Mouse (Mus musculus) NIH3T3 (cell line): ENCODE data around the gene Krtcap3.

Experiments used
- DNase-seq: peaks from one replicate; pipeline ENCODE4 v3.0.0-alpha.2; 2012; ENCODE audit warnings: low read depth

The Krtcap3 gene

DNA sequence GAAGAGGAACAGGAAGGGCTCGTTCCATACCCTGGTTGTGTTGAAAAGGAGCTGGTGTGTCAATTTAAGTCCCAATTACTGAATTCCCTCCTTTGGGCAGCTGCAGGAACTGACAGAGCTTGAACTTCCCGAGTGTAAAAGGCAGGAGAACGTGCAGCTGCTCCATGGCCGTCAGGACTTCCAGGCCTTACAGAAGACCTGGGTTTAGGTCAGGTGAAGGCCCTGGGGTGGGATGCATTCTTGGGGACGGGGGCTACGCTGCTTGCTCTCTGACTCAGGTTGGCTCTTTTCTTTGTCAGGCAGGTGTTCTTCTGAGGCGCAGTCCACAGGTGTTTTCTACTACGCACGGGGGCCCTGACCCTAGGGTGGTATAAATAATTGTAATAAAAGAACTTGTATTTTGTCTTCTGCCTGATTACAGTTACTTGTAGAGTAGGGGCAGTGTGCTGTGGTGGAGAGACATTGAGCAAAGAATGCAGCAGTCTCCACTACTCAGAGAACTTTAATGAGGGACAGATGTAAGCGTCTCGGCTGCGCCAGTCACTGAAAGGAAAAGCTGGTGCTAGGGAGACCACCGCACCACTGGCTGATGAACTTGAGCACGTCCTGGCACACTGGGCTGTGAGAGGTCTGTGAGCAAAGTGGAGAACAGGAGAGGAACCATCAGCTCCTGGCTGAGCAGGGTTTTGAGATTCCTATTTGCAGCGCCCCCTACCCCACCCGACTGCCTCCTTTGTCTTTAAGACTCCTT, 1.5 kb downstream of the Krtcap3 start:
- no peak for DNase-seq

DNA sequence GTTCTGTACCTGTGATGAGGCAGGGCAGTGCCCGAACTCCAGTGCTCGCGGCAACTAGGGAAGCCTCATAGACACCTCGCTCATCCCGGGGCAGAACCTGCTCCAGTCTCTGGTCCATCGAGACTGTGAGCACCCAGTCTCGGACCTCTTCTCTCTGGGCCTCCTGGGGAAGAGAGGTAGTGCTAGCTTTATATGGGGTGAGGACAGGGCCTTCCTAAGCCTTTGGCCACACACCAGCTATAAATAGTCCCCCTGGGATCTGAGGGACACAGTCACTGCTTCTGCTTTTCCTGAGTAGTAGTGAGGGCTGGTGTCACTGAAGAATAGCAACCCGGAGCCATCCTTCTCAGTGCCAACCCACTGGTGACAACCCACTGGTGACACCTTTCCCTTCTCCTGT, 2.3 kb downstream of the Krtcap3 start:
- no peak for DNase-seq

DNA sequence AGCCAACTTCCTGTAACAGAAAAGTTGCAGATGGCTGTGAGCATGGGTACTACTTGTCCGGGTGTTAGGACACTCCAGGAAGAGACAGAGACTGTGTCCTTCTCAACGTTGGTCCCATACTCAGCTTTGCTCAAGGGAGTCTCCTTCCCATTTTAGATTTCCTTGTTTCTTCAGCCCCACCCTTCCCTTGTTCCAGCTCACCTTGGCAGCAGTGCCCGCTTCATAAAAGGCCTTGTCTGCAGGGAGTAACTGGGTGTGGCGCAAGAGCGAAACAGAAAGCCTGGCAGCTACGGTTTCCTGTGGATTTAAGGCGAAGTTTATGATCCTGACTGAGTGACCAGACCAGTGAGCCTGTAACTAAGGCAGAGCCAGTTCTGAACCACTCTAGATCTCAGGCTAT, 3.0 kb downstream of the Krtcap3 start:
- DNase-seq, result no peak

DNA sequence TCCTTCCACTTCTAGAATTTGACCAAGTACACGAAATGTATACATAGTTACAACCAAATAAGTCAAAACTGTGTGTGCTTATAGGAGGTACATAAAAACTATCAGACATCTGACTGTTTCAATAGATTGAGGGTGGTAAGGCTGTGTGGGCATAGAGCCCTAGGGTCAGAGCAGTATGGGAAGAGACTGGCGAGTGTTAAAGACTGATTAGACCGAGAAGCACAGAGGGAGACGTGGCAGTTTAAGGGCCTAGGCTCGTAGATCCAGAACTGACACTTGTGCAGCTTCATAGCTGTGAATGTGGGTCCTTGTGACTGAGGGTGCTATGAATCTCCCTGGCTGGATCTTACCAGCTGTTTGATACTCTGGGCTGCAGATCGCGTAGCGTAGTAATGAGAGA, 3.4 kb downstream of the Krtcap3 start:
- DNase-seq, result no peak

DNA sequence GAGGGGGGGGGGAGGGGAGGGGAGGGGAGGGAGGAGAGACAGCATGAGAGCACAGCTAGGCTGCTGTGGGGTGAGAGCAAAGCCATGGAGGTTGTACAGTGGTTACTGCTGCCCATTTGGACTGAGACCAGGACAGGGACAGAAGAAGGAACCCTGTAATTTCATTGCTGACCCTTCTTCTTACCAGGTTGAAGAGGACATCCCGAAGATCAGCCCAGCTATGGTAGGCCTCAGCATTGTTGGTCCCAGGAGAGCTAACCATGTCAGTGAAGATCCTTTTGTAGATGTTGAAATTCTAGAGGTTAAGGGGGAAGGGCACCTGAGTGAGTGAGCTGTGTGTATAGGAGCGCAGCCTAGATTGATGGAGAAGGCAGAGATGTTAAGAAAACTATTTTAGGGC, 3.9 kb downstream of the Krtcap3 start:
- no peak for DNase-seq

DNA sequence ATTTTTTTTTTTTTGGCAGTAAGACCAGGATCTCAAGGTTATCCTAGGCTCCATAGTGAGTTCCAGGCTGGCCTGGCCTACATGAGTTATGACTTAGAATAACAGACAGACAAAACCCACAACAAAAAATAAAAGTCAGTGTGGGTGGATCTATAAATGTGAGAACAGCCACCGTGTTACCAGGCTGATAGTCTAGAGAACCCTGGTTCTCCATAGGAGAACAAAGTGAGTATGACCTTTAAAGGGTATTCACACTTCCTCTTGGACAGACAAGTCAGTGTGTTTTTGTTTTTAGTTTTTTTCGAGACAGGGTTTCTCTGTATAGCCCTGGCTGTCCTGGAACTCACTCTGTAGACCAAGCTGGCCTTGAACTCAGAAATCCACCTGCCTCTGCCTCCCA, 4.5 kb downstream of the Krtcap3 start:
- DNase-seq, result no peak

DNA sequence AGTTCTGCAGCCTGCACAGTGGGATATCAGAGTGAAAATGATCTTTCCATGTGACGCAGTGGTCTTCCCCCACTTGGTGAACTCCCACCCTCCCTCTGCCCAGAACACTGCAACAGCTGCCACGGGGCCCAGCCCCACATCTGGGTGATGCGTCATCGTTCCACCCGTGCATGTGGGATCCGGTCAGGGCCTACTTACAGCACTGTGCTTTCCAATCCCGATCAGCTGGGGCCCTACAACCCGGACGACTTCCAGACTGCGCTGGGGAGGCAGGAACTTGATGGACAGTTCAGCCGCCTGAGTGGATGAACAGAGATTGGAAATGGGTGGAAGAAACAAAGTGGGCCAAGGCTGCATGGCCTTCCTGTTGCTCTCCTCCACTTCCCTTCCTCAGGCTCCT, 6.1 kb downstream of the Krtcap3 start:
- DNase-seq, result no peak

DNA sequence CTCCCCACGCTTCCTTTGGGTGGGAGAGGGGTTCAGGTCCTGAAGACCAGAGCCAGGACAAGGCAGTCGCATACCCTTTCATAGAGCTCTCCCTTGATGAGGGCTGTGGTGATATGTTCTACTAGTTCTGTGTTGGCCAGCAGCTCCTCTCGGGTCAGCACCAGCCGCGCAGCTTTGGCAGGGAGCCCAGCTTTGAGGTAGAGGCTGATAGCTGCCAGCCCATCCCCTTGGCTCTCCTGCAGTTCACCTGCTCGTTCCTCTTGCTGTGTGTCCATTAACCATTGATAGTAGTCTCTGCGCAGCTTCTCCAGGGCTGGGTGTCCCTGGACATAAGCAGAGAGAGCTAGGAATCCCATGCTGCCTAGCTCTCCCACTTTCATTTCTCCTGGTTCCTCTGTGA, 14.6 kb downstream of the Krtcap3 start:
- DNase-seq, result no peak

DNA sequence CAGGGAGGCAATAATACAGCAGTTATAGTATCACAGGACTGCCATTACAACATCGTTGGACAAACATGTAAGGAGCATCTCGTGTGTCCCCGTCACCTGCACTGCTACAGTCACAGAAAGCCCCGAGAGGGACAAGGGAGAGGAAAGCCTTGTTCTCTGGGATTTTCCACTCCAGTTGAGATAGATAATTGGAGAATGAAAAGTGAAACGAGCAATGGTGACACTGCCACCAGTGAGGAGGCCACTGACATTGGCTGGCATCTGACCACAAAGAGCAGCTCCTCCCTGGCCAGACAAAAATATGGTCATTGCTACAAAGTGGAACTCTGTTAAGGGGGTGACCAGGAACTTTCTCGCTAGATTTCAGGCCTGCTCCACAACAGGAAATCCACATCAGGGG, 16.2 kb downstream of the Krtcap3 start:
- DNase-seq, result no peak

DNA sequence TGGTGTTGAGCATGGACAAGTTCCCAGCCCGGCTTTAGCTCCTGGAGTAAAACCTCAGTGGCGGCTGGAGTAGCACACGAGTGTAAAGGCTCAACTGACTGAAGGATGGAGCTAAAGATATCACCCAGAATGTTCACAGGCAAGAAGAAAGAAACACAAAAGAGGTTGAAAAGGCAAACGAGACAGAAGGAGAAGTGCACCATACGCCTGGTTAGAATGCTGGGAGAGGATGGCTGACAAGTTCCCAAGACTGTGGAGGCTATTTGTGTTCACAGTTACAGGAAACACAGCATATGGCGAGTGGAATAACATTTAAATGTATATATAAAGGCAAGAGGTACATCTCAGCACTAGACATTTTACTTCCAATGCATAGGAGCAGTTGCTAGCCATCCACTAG, 21.5 kb downstream of the Krtcap3 start:
- DNase-seq, result no peak

DNA sequence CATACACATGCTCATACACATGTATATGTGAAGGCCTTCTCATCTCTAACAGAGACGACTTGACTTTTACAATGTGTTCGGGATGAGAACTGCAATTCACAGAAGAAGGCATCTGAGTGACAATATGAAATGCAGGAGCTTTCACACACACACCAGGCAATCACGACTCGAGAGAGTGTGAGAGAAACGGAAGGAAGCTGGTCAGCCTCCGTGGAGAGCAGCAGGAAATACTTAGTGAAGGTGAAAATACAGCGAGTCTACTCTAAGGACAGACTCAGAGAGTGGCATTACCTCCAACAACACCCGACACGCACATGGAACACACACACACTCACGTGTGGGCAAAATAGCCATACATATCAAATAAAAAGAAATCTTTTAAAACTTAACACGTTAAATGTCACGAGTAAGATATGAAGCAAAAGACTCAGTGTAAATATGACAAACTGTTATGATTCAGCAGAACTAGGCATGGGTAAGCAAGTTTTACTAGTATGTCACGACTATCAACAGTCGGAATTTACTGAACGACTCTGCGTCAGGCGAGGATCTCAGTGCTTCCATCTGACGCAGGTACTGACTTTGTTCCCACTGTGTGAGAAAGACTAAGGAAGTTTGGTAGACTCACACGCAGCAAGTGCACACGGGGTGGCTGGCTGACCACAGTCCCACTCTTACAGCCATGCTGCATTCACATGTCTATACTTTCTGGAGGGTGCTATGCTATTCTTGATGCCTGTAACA, 27.9 kb downstream of the Krtcap3 start:
- DNase-seq, result no peak

DNA sequence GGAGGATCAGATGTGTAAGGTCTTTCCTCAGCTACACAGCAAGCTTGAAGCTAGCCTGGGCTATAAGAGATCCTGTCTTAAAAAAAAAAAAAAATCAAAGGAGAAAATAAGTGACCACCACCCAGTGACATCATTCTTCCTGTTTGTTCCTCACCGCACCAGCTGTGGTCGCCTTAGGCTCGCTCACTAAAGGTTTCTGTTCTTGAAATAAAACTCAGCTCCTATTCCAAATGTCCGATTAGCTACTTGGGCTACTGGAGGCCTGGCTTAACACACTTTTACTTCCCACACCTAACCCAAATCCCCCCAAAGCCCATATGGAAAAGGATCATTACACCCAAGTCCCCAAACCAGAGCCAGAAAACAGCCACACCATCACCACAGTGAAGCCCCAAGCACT, 36.7 kb downstream of the Krtcap3 start:
- no peak for DNase-seq

DNA sequence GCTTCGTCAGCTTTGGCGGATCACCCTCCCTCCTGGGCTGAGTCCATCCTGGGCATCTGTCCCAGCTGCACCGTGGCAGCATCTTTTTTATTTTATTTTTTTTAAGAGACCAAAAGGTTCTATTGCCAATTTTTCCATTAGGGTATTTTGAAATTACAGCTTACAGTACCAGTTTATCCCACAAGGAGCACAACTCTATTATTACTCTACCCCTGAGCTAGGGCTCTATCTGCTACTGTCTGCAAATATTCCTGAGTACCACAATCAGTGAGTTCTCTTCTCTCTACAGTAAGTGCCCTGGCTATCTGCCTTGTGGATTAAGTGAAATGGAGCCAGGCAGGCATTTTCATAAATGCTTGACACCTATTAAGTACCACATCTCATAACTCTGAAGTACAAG, 37.2 kb downstream of the Krtcap3 start:
- DNase-seq, result peak; percentile 35

DNA sequence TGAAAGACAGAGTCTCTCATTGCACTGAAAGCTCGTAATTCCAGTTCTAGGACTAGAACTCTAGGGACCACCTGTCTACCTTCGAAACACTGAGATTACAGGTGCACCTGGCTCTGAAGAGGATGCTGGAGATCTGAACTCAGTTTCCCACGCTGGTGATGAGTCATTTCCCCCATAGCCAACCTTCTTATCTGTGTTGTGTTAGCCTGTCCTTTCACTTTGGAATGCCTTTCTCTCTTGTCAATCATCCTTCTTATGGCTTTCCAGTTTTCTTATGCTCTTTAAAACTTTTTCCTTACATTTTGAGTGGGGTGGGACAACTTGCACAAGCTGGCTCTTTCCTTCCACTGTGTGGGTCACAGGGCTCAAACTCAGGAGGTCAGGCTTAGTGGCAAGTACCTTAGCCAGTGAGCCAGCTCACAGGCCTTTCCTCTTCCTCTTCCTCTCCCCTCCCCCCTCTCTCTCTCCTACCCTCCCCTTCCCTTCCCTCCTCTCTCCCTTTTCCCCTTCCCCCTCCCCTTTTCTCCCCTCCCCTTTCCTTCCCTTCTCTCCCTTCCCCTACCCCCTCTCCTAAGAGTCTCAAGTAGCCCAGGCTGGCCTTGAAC, 38.2 kb downstream of the Krtcap3 start:
- no peak for DNase-seq

DNA sequence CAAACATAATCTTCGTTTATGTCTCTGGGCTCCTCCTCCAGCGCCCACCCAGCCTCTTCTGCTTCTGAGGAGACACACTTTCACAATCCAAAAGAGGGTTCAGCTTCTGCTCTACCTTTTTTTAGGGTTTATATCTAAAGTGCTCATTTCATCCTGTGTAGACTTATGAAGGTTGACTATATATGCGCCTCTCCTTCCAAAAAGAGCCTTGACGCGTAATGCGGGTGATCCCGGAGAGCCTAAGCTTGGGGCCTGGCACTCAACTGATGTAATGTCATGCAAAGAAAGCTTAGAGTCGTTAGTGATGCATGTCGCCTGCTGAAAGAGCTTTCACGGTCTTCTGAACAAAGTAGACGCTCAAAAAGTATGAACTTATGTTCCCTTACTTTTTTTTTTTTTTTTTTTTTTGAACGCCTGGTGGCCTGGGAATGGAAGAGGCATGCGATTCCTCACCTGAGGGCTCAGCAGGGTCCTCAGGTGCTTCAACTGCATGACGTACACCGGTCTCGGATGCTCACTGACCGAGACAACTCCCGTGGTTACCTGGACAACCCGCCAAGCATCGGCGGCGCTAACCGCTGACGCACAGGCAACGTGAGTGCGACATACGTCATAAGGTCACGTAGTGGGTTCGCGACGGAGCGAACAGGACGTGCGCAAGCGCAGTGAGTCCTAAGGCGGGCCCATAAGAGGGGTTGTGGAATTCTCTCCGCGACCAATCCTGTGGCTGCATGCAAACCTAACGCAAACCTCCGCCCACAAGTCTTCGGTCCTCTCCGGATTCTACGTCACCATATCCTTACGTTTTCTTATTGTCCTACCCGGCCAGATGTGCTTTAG, 39.2 kb downstream of the Krtcap3 start, which contains the start of gene Ift172:
TSS of gene Ift172 (minus strand) at position 596 of the 840 bp plus-strand sequence.
- DNase-seq, result peak; percentile 99

DNA sequence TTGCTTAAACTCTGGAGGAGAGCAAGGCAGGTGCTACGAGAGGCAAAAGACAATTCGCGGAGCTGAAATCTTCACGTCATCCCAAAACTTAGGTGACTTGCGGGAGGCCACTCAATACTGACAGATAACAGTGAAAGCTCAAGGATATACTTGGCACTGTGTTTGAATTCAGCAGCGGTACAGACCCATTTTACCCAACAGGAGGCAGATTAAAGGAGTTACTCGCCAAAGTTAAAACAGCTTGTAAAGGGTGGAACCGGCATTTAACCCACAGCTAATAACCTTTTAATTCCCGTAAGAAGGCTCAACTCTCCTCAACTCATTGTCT, 39.8 kb downstream of the Krtcap3 start:
- DNase-seq, result no peak

DNA sequence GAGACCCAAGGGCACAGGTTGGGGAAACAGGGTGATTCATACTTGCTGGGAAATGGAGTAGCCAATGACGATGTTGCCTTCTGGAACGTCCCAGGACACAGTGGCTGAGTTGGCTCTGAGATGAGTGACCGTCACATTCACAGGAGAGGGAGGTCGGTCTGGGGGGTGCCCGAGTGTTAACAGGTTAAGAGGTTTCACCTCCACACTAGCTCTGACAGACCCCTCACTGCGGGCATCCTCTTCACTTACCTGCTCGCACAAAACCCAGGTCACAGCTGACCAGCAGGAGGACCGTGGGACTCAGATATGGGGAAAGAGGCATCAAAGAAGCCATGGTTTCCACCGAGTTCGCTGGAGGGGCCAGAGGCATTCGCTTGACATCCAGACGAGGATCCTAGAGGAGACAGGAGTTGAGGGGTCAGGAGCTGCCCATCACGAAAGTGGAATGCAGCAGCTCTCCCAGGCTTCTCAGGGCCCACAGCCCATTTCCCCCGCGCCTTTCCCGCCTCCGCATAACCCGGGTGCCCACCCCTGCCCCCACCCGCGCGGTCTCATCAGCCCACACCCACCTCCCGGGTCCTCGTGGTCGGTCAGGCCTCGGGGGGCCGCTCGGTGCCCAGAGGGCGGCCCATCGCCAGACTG, 43.6 kb downstream of the Krtcap3 start:
- DNase-seq, result no peak

DNA sequence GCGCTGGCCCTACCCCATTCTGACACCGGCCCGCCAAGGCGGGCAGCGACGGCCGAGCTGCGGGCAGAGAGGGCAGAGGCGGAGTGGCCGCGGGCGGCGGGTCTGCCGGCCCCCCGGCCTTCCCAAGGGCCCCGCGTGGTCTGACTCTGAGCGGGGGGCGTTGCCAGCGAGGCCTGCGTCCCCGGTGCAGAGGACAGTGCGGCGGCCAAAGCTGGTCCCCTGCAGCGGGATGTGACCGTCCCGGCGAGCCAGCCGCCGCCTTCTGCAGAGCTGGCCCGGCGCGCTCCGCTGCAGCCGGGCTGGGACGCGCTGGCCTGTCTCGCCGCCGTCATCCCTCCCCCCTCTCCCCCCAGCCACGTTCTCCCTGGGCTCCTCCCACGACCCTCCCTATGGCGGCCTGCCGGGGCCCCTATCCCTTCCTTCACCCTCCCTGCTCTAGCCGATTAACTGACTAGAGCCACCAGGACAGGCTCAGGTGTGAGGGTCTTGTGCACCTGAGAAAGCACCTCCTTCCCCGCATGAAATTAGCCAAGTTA, 44.2 kb downstream of the Krtcap3 start, which contains the start of gene Fndc4:
TSS of gene Fndc4 (minus strand) at position 475 of the 536 bp plus-strand sequence.
- peak; percentile 59 for DNase-seq

DNA sequence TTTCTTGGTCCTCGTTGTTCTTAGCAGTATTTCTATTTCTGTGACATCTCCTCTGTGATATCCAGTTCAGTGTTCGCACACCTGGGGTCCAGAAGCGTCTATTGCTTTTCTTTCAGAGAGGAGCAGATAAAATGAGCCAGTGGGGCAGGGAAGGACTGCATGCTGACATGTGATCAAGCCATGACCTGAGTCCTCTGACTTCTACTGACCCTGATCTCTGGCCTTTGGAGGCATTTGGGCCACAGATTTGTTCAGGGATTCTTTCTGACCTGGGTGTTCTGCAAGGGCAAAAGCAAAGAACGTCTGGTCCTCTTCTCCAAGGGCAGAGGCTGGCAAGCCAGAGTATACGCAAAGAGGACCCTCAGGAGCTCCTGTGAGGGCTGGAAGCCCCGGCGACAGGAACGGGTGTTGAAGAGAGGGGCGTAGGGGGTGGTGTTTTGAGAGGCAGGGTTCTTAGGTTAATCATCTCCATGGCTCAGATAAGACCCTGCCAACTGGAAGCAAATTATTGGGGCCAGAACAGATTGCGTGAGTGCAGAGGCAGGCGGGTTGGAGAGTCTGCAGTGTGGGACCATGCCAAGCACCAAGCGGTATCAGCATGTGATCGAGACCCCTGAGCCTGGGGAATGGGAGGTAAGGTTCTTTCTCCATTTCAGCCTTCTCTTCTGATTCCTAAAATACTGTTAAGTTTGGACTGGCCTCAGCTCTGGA, 45.7 kb downstream of the Krtcap3 start, which contains the start of gene Gckr:
TSS of gene Gckr (plus strand) at position 397 of the 711 bp plus-strand sequence.
- no peak for DNase-seq

DNA sequence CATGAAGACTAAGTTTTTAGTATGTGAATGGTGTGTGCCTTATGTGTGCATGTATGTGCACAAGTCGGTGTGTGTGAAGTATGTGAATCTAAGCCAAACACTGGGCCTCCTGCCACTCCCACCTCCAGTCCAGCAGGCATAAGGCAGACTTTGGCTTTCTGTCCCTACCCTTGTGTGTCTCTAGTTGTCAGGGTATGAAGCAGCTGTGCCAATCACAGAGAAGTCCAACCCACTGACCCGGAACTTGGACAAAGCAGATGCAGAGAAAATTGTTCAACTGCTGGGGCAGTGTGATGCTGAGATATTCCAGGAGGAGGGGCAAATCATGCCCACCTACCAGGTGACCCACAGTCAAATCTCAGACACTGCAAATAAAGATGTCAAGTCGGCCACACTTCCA, 46.5 kb downstream of the Krtcap3 start:
- DNase-seq, result no peak

DNA sequence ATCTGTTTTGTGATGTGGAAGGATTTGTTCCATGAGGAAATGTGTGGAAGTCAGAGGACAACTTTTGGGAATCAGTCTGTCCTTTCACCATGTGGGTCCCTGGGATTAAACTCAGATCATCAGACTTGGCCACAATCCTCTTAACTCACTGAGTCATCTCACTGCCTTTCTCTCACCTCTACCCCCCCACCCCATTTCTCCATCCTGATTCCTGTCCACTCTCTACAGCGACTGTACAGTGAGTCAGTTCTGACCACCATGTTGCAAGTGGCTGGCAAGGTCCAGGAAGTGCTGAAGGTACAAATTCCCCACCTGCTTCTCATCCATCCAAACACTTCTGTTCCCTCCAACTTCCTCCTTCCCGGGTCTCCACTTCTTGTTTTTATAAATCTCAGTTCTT, 47.0 kb downstream of the Krtcap3 start:
- peak; percentile 52 for DNase-seq
